Mouse (Mus musculus): ENCODE measurements around the gene Dok1. TPM values are rescaled to one million over a fixed set of nuclear protein-coding genes. Genes with fewer than 3 reads are reported as not detected.

Dok1 gene
- total and polyA plus RNA-seq, 2 experiments from 2014 or later, result 6.3 to 11.5 TPM

- no peak overlapping the region for H3K9ac ChIP-seq (replicated peaks; ENCODE audit: low read depth, low read length)
- H3K36me3 ChIP-seq (replicated peaks; ENCODE audit: control insufficient read depth, insufficient read depth, low read length), result no peaks in the 10 kb centered on the region
- H3K4me1 ChIP-seq (ENCODE audit: control insufficient read depth, insufficient read depth), result peaks cover 2% of the 10 kb centered on the region; the same call in 1 of the 2 replicates
- H3K4me2 ChIP-seq (ENCODE audit: low read depth, low read length), result no peak overlapping the region
- WGBS, result 96% methylated on average over 4 of the region's 4 CpGs
- no peak overlapping the region for H3K27ac ChIP-seq (ENCODE audit: low read depth)
- DNase-seq (ENCODE audit: low spot score) (no peak), ATAC-seq (ENCODE audit: insufficient read depth, low read depth) (no peak)
- H3K27me3 ChIP-seq (ENCODE audit: control insufficient read depth, insufficient read depth, low read length), result 0 out of 2 replicates have a peak, but pooled peaks cover 6% of the 10 kb centered on the region
- no peaks in the 10 kb centered on the region for H3K9me3 ChIP-seq (replicated peaks; ENCODE audit: control insufficient read depth, low read length)
- TF ChIP-seq CTCF (IDR thresholded peaks at IDR 0.05; ENCODE audit: low read depth), result no peak
- TF ChIP-seq EP300 (IDR thresholded peaks at IDR 0.05; ENCODE audit: low read depth), result no peak
- no peak overlapping the region for H3K4me3 ChIP-seq (ENCODE audit: low read depth, low read length)
Observed at GRCm38 (mm10) chr6:83025221-83025620, 8.1 kb downstream of the Dok1 start.

DNA sequence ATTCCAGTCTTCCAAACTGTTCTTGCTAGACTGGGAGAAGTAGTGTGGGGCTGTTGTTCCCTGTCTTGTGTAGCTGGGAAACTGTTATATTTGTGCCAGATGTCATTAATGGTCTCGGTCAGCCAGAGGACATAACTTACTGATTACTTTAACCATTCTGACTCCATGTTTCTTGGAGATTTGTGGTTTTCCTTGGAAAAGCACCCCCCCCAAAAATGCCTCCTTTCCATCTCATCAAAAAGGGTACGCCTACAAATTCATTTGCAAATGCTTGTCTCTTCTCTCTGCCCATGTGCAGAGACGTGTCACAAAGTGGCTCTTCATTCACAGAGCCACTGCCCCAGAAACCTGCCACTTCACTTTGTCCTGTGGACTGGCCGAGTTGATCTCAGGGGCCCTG, 8.8 kb downstream of the Dok1 start:
- Histone ChIP-seq H3K27me3 (ENCODE audit: control insufficient read depth, insufficient read depth, low read length) (0 out of 2 replicates have a peak, but pooled peaks cover 6% of the 10 kb centered on the region), H3K4me1 (ENCODE audit: control insufficient read depth, insufficient read depth) (no peaks in the 10 kb centered on the region), H3K9ac (replicated peaks; ENCODE audit: low read depth, low read length) (no peak overlapping the region), H3K4me3 (ENCODE audit: low read depth, low read length) (no peak overlapping the region), H3K27ac (ENCODE audit: low read depth) (no peak overlapping the region), H3K36me3 (replicated peaks; ENCODE audit: control insufficient read depth, insufficient read depth, low read length) (no peaks in the 10 kb centered on the region), H3K9me3 (replicated peaks; ENCODE audit: control insufficient read depth, low read length) (no peaks in the 10 kb centered on the region), H3K4me2 (ENCODE audit: low read depth, low read length) (no peak overlapping the region)
- TF ChIP-seq EP300 (IDR thresholded peaks at IDR 0.05; ENCODE audit: low read depth) (no peak), CTCF (IDR thresholded peaks at IDR 0.05; ENCODE audit: low read depth) (no peak)
- 59% methylated on average over 4 of the region's 4 CpGs for WGBS
- ATAC-seq (ENCODE audit: insufficient read depth, low read depth) (no peak), DNase-seq (ENCODE audit: low spot score) (no peak)

DNA sequence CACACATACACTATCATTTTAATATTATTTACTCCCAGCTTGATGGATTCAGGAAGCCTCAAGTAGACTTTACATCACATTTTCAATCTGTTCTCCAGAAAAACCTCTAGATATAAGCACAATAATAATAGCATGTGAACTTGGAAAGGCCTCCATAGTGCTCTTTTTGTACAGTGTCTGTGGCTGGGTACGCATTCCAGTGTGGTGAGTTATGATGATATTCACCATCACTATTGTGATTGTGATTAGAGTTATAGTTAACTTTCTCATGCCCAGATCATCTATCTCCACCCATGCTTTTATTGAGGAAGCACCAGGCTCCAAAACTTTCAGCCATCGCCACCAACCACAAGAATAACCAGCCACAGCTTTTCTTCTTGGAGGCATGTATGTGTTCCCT, 9.5 kb downstream of the Dok1 start:
- TF ChIP-seq CTCF (IDR thresholded peaks at IDR 0.05; ENCODE audit: low read depth) (no peak), EP300 (IDR thresholded peaks at IDR 0.05; ENCODE audit: low read depth) (no peak)
- no peak overlapping the region for H3K9ac ChIP-seq (replicated peaks; ENCODE audit: low read depth, low read length)
- H3K4me1 ChIP-seq (ENCODE audit: control insufficient read depth, insufficient read depth), result no peaks in the 10 kb centered on the region
- H3K9me3 ChIP-seq (replicated peaks; ENCODE audit: control insufficient read depth, low read length), result no peaks in the 10 kb centered on the region
- no peak overlapping the region for H3K4me3 ChIP-seq (ENCODE audit: low read depth, low read length)
- WGBS, result 85% methylated on average over 2 of the region's 2 CpGs
- no peaks in the 10 kb centered on the region for H3K36me3 ChIP-seq (replicated peaks; ENCODE audit: control insufficient read depth, insufficient read depth, low read length)
- 0 out of 2 replicates have a peak, but pooled peaks cover 3% of the 10 kb centered on the region for H3K27me3 ChIP-seq (ENCODE audit: control insufficient read depth, insufficient read depth, low read length)
- no peak overlapping the region for H3K27ac ChIP-seq (ENCODE audit: low read depth)
- DNase-seq (ENCODE audit: low spot score) (no peak), ATAC-seq (ENCODE audit: insufficient read depth, low read depth) (no peak)
- H3K4me2 ChIP-seq (ENCODE audit: low read depth, low read length), result no peak overlapping the region

DNA sequence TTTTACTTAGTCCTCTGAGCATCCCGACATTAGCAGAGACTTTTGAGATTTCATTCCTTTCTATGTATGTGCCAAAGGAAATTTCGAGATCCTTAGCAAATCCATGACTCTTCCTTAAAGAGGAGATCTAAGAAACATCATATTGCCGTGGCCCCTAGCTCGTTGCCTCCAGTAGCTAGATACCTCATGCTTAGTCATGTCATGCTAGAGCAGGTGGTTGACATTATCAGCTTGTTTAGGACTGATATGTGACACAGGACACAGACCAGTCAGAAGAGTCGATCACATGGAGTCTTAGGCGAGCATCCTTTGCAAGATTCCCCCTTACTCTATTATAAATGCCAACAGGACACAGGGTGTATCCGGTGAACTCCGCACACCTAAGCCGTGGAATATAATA, 10.3 kb downstream of the Dok1 start:
- Histone ChIP-seq H3K36me3 (replicated peaks; ENCODE audit: control insufficient read depth, insufficient read depth, low read length) (no peaks in the 10 kb centered on the region), H3K27me3 (ENCODE audit: control insufficient read depth, insufficient read depth, low read length) (no peaks in the 10 kb centered on the region), H3K27ac (ENCODE audit: low read depth) (no peak overlapping the region), H3K4me2 (ENCODE audit: low read depth, low read length) (no peak overlapping the region), H3K4me3 (ENCODE audit: low read depth, low read length) (no peak overlapping the region), H3K9ac (replicated peaks; ENCODE audit: low read depth, low read length) (no peak overlapping the region), H3K9me3 (replicated peaks; ENCODE audit: control insufficient read depth, low read length) (no peaks in the 10 kb centered on the region), H3K4me1 (ENCODE audit: control insufficient read depth, insufficient read depth) (no peaks in the 10 kb centered on the region)
- no peak for DNase-seq (ENCODE audit: low spot score)
- no peak for ATAC-seq (ENCODE audit: insufficient read depth, low read depth)
- TF ChIP-seq EP300 (IDR thresholded peaks at IDR 0.05; ENCODE audit: low read depth), result no peak
- TF ChIP-seq CTCF (IDR thresholded peaks at IDR 0.05; ENCODE audit: low read depth), result no peak
- WGBS, result 71% methylated on average over 9 of the region's 9 CpGs

DNA sequence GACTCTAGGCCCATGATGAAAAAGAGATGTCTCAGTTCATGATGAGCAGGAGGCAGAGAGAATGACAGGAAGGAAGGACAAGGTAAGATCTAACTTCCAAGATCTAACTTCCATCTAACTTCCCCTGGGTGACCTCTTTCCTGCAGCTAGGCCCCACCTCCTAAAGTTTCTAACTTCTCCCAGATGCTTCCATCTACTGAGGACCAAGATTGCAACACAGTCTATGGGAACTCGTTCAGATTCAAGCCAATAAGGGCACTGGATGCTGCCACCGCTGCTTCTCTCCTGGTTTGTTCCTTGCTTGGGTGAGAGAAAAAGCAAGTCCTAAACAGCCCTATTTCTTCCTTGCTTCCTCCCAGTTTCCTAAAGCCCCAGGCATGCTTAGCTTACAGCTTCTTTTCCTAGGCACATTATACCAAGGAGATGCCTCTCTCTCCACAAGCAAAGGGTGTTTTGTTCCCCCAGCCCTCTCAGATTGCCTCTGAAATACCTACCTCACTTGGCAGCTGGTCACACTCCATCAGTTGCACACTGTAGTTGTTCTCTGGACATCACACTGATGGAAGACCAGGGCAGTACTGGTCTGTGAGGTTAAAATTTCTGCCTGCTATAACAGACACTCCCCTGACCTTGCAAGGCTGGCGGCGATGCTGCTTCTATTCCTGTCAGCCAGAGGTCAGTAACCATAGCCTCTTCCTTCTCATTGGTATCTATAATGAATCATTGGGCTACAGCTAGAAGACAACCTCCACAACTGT, 12.3 kb downstream of the Dok1 start:
- no peak overlapping the region for H3K4me3 ChIP-seq (ENCODE audit: low read depth, low read length)
- DNase-seq (ENCODE audit: low spot score), result no peak
- no peaks in the 10 kb centered on the region for H3K4me1 ChIP-seq (ENCODE audit: control insufficient read depth, insufficient read depth)
- no peaks in the 10 kb centered on the region for H3K27me3 ChIP-seq (ENCODE audit: control insufficient read depth, insufficient read depth, low read length)
- no peak overlapping the region for H3K4me2 ChIP-seq (ENCODE audit: low read depth, low read length)
- TF ChIP-seq CTCF (IDR thresholded peaks at IDR 0.05; ENCODE audit: low read depth) (no peak), EP300 (IDR thresholded peaks at IDR 0.05; ENCODE audit: low read depth) (no peak)
- H3K36me3 ChIP-seq (replicated peaks; ENCODE audit: control insufficient read depth, insufficient read depth, low read length), result no peaks in the 10 kb centered on the region
- no peak for ATAC-seq (ENCODE audit: insufficient read depth, low read depth)
- no peak overlapping the region for H3K27ac ChIP-seq (ENCODE audit: low read depth)
- H3K9me3 ChIP-seq (replicated peaks; ENCODE audit: control insufficient read depth, low read length), result no peaks in the 10 kb centered on the region
- H3K9ac ChIP-seq (replicated peaks; ENCODE audit: low read depth, low read length), result no peak overlapping the region
- 70% methylated on average over 4 of the region's 4 CpGs for WGBS

DNA sequence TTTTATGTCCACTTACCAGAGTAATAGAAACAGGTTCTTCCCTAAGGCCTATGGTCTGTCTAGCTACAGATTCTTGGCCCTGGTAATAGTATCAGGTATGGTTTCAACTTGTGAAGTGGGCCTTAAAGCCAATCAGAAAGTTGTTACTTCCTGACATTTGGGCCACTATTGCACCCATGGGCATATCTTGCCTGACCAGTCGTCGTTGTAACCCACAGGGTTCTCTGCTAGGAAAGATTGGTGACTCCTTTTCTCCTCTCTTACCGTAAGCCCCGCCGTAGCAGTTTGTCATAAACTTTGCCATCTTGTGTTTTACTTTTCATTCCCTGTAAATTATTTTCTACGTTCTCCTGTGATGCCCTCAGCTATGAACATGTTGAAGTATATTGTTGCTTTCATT, 13.2 kb downstream of the Dok1 start:
- Histone ChIP-seq H3K36me3 (replicated peaks; ENCODE audit: control insufficient read depth, insufficient read depth, low read length) (no peaks in the 10 kb centered on the region), H3K4me3 (ENCODE audit: low read depth, low read length) (no peak overlapping the region), H3K4me1 (ENCODE audit: control insufficient read depth, insufficient read depth) (no peaks in the 10 kb centered on the region), H3K27ac (ENCODE audit: low read depth) (no peak overlapping the region), H3K9me3 (replicated peaks; ENCODE audit: control insufficient read depth, low read length) (no peaks in the 10 kb centered on the region), H3K9ac (replicated peaks; ENCODE audit: low read depth, low read length) (no peak overlapping the region), H3K27me3 (ENCODE audit: control insufficient read depth, insufficient read depth, low read length) (no peaks in the 10 kb centered on the region), H3K4me2 (ENCODE audit: low read depth, low read length) (no peak overlapping the region)
- 90% methylated on average over 6 of the region's 6 CpGs for WGBS
- DNase-seq (ENCODE audit: low spot score), result no peak
- TF ChIP-seq CTCF (IDR thresholded peaks at IDR 0.05; ENCODE audit: low read depth), result no peak
- TF ChIP-seq EP300 (IDR thresholded peaks at IDR 0.05; ENCODE audit: low read depth), result no peak
- no peak for ATAC-seq (ENCODE audit: insufficient read depth, low read depth)
